Mouse (Mus musculus) brain, embryonic 14.5 days (tissue): ENCODE results near the gene Taf5l.

Experiments
- CTCF ChIP-seq: fragments of 200-500 bp; IDR thresholded peaks from 2 replicates; pipeline ENCODE4 v1.5.1; 2012; ENCODE audit warnings: inconsistent platforms, mild to moderate bottlenecking, moderate library complexity, borderline replicate concordance; ENCODE audit not compliant: insufficient read depth, insufficient read length; ENCODE audit errors: extremely low read depth
- POLR2A ChIP-seq: fragments of 200-500 bp; IDR thresholded peaks from 2 replicates; pipeline ENCODE4 v1.6.1; 2012; ENCODE audit warnings: mild to moderate bottlenecking, inconsistent platforms, borderline replicate concordance; ENCODE audit not compliant: poor library complexity, insufficient read depth, insufficient read length, severe bottlenecking; ENCODE audit errors: extremely low read depth

DNA sequence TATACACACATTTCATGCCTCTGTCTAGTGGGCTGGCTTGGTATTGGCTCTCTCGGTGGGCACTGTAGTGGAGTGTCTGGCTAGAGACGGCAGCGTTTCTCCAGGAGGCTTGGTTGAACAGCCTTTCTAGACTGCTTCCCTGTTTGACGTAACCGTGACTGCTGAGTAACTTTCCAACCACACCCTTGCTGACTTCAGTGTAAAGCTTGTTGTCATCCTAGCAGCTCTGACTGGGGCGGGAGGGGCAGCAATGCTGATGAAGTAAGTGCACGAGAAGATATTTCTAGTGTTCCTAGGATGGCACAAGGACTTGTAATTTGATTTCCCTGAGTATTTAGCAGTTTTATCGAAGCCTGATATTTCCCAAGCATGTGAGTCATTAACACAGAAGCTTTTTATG is 24.7 kb upstream of the Taf5l start:
- no peak for TF ChIP-seq CTCF
- no peak for TF ChIP-seq POLR2A
